Mouse (Mus musculus) retina, postnatal 7 days (tissue): Measurements from ENCODE around the gene Tchhl1.
"Not testable (repeated sequence)": the region's sequence is repeated elsewhere in the genome, so short reads cannot be mapped to it uniquely, and the experiment has no call there.

Experiments
- DNase-seq: peaks from one replicate; pipeline ENCODE4 v3.0.0-alpha.2; 2012; ENCODE audit warnings: low read depth, low spot score

The Tchhl1 gene

DNA sequence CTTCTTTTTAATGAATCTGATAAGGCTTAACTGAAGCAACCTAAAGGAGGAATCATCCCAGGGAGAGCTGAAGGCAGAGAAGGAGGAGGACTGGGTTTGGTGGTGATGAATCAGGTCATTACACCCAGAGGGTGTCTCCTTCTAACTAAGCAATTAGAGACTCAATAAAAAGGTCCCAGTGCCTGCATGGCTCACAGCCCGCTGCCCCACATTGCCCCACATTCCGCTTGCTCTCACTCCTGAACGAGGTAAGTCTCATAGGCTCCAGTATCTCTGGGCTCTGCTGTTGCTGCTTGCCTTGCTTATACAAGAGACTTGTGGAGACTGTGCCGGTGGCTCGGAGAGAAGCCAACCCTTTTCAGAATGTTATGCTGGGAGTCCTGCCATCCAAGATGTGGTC lies at the start of gene Tchhl1:
TSS of gene Tchhl1 (plus strand) at position 194 of the 400 bp plus-strand sequence.
- no peak for DNase-seq

DNA sequence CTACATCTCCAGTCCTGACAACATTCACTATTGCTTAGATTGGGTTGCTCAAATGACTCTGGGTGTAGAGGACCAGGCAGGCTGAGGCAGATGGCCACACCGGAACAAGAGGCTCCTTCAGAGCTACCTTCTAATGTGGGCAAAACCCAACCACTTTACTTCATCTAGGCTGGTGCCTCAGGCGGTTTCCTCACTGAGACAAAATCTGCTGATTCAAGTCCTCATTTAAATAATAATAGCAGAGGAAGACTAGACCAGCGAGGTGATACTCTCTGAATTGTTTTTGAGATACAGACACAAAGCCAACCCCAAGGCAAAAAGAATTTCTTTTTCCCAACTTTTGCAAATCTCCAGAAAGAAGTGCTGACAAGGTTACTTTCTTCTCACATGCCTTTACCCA lies 36.9 kb upstream of the Tchhl1 start:
- DNase-seq = no peak

- DNase-seq = no peak
Measured at GRCm38 (mm10) chr3:93442030-93442429, 26.5 kb upstream of the Tchhl1 start, which contains the start of gene Tchh. Gene Tchh, plus strand, starts transcription at chr3:93442330.

- DNase-seq = no peak
Measured at GRCm38 (mm10) chr3:93443501-93444101, 25.0 kb upstream of the Tchhl1 start.

DNA sequence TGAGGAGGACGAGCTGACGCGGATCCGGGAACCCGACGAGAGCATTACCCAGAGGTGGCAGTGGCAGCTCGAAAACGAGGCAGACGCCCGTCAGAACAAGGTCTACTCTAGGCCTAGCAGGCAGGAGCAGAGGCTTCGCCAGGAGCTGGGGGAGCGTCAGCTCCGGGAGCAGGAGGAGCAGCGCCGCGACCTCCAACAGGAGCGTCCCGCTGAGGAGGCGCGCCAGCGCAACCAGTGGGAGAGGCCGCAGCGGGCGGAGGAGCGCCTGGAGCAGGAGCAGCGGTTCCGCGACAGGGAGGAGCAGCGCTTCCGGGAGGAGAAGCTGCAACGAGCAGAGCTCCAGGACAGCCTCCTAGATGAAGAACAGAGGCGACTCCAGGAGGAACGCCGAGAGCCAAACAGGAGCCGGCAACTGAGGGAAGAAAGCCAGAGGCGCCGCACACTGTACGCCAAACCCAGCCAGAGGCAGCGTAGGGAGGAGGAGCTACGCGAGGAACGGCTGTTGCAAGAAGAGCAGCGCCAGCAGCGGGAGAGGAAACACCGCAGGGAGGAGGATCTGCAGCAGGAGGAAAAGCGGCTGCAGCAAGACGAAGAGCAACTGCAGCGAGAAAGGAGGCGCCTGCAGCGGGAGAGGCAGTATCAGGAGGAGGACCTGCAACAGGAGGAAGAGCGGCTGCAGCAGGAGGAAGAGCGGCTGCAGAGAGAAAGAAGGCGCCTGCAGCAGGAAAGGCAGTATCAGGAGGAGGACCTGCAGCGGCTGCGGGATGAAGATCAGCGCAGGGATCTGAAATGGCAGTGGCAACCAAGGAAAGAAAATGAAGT lies 24.0 kb upstream of the Tchhl1 start:
- DNase-seq = peak; percentile 49

GRCm38 (mm10) chr3:93445165-93445705 lies 23.3 kb upstream of the Tchhl1 start:
- no peak for DNase-seq

DNA sequence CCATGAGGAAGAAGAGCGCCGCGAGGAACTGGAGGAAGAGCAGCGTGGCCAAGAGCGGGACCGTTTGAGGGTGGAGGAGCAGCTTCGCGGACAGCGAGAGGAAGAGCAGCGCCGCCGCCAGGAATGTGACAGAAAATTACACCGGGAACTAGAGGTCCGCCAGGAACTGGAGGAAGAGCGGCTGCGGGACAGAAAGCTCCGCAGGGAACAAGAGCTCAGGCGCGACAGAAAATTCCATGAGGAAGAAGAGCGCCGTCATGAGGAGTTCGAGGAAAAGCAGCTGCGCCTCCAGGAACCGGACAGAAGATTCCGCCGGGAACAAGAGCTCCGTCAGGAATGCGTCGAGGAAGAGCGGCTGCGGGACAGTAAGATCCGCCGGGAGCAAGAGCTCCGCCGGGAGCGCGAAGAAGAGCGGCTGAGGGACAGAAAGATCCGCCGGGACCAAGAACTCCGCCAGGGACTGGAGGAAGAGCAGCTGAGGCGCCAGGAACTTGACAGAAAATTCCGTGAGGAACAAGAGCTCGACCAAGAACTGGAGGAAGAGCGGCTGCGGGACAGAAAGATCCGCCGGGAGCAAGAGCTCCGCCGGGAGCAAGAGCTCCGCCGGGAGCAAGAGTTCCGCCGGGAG lies 22.3 kb upstream of the Tchhl1 start:
- no peak for DNase-seq

GRCm38 (mm10) chr3:93446756-93447137 lies 21.8 kb upstream of the Tchhl1 start:
- DNase-seq = not testable (repeated sequence)

GRCm38 (mm10) chr3:93447138-93447841 lies 21.3 kb upstream of the Tchhl1 start:
- no peak for DNase-seq

DNA sequence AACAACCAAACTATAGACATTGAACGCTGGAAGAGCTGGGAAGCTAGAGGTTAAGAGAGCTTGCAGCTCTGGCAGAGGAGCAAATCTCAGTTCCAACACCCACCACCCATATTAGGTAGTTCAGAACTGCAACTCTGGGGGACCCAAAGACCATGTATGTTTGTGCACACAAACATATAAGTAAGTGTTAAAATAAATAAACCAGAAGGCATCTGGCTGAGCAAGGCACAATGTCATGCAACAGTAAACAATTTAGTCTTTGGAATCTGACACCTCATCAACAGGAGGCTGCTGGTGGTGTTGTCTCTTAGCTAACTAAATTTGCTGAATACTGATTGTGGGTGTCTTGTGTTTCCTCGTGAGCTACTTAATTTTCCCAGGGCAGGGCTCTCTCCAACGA lies 2.0 kb upstream of the Tchhl1 start:
- no peak for DNase-seq

GRCm38 (mm10) chr3:93467130-93467529 lies 1.4 kb upstream of the Tchhl1 start:
- no peak for DNase-seq

- DNase-seq = no peak
Measured at GRCm38 (mm10) chr3:93469629-93470028, 1.1 kb downstream of the Tchhl1 start.

- no peak for DNase-seq
Measured at GRCm38 (mm10) chr3:93480053-93480452, 11.5 kb downstream of the Tchhl1 start.

- DNase-seq = no peak
Measured at GRCm38 (mm10) chr3:93481982-93482616, 13.5 kb downstream of the Tchhl1 start.

GRCm38 (mm10) chr3:93485611-93486010 lies 17.1 kb downstream of the Tchhl1 start:
- no peak for DNase-seq

- DNase-seq = no peak
Measured at GRCm38 (mm10) chr3:93488541-93488940, 20.0 kb downstream of the Tchhl1 start.

DNA sequence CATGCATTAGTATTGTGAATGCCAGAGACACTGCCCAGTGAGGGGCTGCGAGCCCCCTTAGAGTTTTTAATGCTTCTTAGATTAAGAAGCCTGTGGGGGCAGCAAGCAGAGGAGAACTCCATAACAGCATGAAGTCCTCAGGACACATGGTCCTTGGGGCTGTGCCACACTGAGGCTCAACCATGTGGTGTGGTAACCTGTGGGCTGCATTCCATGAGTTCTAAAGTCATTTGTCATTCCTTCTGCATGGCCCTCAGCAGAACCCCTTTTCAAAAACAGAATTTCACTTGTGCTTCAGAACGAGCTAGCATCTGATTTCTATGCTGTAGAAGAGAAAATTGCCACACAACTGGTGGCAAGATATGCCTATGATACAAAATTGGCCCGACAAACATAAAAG lies 23.6 kb downstream of the Tchhl1 start:
- DNase-seq = no peak

DNA sequence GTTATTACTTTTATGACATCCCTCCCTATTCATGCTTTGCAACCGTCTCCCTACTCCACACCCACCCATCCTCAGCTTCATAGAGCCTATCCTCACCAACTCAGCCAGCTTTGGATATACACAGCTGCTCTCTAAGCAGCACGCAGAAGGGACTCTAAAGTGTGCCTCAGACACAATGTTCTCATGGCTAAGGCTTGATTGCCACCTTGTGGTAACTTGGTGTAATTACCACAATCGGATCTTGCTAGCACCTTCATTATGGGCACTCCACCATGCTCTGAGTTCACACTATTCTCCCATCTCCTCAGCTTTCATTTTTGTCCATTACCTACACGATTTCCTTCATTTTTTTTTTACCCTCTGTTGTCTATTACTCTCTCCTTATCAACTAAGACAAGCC lies 25.4 kb downstream of the Tchhl1 start:
- peak; percentile 67 for DNase-seq

GRCm38 (mm10) chr3:93494774-93495173 lies 26.2 kb downstream of the Tchhl1 start:
- DNase-seq = not testable (repeated sequence)

GRCm38 (mm10) chr3:93497131-93497530 lies 28.6 kb downstream of the Tchhl1 start:
- DNase-seq = no peak

DNA sequence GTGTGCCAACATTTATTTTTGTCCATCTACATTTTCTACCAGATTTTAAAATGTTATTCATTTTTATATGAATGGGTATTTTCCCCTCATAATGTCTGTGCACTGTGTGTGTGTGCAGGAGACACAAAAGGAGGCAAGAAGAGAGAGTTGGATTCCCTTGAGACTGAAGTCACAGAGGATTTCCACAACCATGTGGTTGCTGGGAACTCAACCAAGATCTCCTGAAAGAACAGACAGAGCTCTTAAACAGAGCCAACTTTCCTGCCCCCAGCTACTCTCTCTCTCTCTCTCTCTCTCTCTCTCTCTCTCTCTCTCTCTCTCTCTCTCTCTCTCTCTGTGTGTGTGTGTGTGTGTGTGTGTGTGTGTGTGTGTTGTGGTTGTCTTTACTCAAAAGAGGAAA lies 30.6 kb downstream of the Tchhl1 start:
- DNase-seq = no peak
